Mouse (Mus musculus) cerebellum, adult 9-10 months (tissue): ENCODE data around the gene Pitpnm3.

Experiments
- DNase-seq: peaks from one replicate; pipeline ENCODE4 v3.0.0; 2022

Gene Pitpnm3

DNA sequence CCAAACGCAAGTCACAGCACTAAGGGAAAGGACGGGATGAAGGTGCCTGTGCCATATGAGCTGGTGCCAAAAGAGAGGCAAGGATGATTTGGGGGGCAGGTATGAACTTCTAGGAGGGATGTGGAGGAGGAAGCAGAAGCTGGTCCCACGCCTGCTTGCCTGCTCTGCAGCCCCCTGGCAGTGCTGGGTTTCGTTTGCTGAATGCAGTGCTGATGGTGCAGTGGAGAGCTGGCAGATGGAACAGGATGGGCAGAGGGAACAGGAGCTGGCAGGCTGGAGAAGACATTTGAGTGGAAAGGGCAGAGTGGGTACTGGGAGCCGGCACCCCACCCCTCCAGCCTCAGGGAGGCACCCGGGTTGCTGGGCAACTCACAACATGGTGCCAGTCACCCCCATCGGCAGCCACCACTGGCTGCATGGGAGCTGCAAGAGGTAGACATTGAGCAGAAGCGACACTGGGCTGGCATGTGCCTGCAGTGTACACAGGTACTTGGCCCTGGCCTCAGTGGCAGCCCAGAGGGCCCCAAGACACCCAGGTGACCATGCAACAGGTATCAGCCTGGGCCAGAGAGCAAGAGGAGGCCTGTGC is 86.3 kb downstream of the Pitpnm3 start:
- DNase-seq = no peak

DNA sequence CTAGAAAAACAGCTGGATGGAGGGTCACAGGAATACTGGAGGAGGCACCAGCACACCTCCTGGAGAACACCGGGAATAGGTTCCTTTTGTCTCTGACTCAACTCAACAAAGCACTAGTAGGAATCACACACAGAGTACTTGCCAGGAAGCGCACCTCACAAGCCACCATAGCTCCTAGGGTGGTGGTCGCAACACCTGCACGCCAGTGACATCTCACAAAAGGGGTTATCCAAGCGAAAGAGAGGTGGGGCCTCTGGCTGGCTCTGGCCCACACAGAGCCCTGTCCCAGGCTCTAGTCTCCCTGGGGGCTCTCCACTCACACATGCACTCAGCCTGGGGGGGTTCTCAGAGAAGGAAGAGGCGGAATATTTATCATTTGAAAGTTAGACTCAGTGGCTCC is 86.8 kb downstream of the Pitpnm3 start:
- no peak for DNase-seq

DNA sequence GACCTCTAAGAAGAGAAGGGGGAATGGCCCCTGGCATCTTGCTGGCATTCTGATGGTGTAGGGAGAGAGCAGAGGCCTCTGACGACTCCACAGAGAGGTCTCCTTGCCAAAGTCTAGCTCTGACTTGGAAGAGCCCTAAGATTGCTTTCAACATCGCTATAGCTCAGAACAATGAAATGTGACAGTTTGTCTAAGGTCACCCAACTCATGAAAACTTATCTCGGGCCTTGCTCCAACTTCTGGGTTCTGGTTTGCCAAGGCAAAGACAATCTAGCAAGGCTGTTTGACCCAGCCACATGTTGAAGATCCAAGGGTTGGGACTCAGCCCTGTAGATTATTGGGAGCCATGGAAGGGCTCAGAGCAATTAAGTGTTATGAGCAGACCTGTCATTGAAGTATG is 91.3 kb downstream of the Pitpnm3 start:
- no peak for DNase-seq

DNA sequence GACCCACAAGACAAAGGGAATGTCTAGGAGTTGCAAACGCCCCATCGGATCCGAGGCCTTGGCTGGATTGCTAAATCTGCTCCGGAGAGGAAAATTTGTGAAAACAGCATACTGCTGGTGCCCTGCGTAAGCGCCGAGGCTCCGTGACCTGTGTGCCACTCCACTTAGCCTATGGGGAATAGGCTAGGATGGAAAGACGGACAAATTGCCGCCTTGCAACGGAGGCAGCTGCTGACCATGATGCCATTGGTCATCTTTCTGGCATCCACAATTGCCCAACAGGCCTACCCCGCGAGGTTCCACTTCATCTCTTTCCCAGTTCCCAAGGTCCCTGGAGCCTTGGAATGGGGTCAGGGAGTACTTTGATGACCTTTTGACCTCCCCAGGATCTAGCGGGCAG is 92.9 kb downstream of the Pitpnm3 start:
- no peak for DNase-seq

DNA sequence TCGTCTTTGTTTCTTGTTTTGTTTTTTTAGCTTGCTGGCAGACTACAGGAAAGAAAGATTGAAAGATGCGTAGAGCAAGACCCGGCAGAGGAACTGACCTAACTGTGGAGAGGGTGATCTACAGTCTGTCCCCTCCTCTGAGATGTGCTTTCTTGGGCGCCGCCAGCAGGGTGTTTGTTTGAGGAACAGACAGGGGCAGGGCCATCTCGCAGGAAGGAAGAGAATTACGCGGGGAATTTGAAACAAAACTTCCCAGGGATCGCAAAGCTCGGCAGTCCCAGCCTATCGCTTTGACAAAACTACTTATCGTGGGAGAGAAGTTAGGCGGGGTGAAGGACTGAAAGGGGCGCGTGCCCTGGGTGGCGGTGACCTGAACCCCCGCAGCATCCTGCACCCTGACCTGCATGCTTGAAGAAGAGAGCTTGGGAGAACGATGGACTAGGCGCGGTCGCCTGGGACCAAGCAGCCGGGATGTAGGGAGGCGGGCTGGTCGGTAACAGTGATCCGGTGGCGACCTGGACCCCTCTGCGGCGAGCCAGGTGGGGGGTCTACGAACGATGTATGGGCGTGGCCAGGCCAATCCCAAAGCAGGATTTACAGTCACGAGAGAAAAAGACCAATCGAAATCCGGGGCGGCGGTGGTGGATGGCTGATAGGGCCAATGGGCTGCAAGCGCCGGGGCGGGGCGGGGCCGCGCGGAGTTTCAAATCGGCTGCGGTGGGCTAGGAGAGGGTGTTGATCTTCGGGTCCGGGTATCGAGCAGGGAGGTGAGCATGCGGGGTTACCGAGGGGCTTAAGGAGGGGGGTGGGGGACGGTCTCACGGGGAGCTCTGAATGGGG is 93.6 kb downstream of the Pitpnm3 start, which contains the start of gene Pimreg:
Pimreg (plus strand) TSS at position 265 of the 840 bp plus-strand sequence.
- peak; percentile 76 for DNase-seq

DNA sequence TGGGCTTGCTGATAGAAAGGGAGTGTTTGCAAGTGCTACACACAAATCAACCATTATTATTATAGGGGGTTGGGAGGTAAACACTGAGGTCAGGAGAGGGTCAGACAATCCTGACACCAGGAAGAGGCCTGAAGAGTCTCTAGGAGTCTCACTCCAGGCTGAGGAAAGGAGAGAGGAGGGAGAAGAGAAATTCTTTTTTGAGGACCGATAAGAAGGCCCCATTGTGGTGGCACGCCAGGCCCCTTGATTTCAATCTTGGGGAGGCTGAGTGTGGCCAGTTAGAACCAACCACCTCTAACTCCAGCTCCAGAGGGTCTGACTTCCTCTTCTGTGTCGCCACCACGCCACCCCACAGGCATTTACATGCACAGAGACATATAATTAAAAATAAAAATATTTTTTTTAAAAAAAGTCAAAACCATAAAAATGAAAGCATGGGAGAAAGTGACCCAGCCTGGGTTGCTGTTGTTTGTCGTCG is 94.2 kb downstream of the Pitpnm3 start:
- no peak for DNase-seq

DNA sequence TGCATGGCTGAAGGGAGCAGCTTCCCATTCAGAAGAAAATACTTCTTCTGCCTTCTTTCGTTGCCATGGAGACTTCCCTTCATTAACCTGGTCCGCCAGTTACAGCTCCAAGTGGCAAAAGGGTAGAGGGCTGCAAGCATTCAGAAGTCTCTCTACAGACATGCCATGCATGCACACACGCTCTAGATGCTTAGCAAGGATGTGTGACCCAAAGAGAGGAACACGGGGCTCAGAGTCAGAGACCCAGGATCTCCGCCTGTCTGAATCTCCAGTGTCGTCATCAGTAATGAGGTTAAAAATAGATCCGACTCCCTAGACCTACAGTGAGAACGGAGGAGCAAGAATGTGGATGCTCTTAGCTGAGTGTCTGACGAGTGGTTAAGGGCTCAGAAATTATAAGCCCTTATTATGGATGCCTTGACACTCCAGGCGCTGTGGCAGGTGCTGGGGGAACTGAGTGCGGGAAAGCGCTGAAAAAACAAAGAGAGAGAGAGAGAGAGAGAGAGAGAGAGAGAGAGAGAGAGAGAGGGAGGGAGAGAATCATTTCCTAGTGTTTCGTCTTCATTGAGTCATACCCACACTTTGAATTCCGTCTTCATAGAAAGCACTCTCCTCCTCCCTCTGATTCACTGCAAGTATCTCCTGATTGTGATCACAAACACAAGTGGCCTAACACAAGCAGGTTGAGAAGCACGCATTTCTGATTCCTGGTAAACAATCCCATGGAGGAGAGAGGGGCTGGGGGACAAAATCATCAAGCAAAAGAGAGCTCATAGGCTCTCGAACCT is 95.8 kb downstream of the Pitpnm3 start:
- no peak for DNase-seq

DNA sequence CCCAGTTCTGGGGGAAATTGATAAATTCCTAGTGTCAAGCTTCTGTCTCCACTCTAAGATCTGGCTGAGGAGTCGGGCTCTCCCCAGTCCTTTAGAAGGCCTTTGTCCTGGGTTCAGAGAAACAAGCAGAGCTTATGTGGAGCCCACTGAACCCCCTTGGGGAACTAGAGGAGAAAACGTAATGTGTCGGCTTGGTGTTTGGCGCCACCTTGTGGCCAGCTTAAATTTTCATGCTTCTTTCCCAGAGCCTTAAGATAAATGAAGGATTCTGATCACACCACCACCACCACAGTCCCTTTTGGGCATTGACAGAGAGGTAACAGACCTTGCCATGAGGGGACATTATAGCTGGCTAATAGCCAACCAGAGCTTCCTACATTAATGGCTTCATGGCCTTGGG is 97.6 kb downstream of the Pitpnm3 start:
- peak; percentile 75 for DNase-seq

DNA sequence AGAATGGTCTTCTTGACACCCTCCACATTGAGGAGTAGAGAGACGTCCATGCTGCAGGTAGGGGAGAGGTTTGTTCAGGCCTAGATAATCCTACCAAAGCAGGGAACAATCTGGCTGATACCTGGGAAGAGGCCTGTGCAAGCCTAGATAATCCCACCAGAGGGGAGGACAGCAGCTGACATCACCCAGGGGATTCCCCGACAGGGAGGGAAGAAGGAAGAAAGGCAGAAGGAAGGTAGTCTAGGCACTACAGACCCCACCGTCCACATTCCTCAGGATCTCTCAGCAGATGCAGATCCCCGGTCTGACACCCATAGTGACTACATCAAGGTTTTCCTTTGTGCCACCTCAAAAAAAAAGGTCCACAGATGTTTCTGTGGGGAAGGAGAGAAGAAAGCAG is 98.2 kb downstream of the Pitpnm3 start, which contains the start of gene Aipl1:
Aipl1 (minus strand) TSS at position 101 of the 400 bp plus-strand sequence.
- no peak for DNase-seq

DNA sequence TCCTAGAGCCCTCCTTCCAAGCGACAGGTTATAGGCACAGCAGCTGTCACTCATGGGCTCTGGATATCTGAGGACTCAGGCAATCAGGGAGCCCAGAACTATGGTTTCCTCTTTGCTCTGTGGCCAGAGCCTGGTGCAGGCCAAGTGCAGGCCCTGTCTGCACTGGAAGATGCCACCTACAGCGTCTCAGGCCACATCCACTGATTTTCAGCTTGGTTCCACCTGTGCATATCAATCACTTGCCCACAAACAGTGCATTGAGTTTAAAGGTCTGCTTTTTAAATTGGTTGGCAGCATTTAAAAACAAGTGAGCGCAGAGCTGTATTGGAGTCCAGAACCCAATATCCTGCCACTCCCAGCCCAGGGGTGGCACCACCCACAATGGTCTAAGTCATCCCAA is 103.0 kb downstream of the Pitpnm3 start:
- DNase-seq = no peak

DNA sequence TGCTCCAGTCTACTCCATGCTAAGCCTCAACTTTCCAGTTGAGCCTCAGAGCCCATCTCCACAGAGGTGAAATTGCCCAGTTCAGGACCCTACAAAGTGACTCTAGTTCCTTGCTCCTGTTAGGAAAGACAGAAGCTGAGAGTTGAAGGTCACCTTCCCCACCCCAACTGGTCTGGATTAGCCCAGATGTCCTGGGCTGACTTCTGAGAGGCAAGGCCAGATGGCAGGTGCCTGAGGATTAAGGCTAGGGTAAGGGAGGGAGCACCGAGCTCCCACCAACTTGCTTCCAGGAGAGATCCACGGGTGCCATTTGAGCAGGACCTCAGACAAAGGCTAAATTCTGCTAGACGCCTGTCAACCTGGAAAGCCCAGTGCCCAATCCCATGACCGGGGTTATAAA is 103.5 kb downstream of the Pitpnm3 start:
- no peak for DNase-seq

DNA sequence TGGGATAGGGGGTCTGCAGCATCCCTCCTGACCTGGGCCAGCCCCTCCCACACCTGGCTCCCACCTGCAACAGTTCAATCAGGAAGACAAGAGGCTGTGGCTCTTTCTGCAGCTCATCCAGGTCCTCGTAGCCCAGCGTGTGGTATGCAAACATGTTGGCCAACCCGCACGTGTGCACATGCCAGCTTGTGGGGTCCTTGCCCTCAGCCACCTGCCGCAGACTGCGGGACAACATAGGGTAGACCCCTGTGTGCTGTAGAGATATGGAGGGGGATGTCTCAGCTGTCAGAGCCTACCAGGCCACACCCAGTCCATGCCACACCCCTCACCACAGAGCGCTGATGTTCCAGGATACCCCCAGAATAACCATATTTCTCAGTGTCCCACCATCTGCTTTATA is 104.2 kb downstream of the Pitpnm3 start:
- no peak for DNase-seq

DNA sequence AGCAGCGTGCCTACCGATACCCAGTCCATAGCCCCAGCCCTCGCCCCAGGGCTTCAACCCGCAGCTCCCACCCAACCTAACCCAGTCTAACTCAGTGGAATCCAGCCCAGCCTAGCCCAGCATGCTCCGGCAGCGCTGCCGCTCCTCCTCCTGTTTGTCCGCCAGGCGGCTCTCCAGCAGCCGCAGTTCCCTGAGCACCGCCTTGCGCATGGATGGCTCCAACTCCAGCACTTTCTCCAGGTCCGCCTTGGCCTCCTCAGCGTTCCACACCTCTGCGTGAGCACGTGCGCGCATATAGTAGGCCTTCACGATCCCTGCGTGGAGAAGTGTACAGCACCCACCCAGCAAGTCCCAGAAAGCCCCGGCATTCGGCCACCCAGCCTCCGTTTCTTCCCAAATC is 106.4 kb downstream of the Pitpnm3 start:
- DNase-seq = no peak

DNA sequence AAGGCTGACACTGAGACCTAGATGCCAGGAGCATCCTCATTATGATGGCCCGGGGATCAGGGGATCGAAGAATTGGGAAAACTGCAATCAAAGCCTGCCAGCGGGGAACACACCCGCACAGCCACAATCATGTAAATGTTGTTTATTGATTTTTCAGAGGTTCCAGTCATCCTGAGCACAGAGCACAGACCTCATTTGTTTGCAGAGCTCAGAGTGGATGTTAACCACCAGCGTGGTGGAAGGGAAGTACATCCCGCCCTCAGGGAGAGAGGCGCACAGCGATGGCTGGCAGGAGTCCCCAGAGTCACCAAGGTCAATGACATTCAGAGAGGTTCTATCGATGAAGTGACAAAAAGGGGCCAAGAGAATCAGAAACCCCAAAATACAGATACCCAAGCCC is 107.7 kb downstream of the Pitpnm3 start:
- DNase-seq = no peak

DNA sequence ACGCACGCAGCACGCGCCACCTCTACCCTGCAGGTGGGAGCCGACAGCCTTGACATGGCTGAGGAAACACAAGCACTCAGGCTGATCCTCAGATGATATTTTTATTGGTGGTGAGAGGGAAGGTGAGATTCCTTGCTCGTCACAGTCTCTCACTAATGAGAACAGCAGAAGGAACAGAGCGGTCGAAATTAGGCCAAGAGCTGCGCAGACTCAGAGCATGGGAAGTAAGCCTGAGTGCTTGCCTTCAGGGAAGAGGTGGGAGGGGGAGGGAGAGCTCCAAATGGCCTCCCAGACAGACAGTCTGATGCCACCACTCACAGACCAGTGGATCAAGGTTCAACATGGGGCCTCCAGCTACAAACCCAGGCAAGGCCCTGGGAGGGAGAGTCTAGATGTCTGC is 109.1 kb downstream of the Pitpnm3 start:
- no peak for DNase-seq

DNA sequence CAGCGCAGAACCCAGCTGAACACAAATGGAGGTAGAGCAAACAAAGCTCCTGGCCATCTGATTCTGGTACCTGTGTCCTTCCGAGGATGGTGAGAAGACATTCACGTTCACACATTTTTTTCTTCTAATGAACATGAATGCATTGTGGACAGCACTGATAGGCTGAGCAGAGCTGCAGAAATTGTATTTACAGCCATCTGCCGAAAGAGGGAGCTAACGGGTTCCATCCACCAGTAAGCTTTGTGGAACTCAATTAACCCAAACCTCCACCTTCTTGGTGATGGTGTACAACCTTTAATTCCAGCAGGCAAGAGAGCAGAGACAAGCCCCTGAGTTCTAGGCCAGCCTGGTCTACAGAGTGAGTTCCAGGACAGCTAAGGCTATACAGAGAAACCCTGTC is 109.7 kb downstream of the Pitpnm3 start:
- DNase-seq = no peak

DNA sequence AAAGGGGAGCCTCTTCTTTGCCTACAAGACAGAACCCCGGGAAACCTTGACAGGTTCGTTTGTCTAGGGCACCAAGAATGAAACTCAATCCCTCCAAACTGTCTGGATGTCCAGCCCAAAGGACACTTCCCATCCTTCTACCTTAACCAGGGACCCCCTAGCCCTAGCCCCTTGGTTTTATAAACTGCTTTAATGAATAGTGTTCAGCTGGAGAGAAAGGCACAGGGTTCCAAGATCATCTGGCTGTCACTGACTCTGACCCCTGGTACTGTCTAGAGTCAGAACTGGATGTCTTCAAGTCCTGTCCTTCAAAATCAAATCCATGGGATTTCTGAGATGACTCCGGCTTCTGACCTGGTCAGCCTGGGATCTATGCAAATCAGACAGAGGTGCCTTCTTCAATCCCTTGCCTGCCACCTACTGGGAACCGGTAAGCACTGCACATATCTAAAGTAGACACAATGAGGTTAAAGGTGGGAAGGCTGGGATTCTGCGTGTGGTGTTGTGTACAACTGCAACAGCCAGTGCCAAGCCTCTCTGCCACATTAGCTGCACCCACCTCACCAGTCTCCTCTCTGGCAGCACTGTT is 111.3 kb downstream of the Pitpnm3 start:
- DNase-seq = peak; percentile 90

DNA sequence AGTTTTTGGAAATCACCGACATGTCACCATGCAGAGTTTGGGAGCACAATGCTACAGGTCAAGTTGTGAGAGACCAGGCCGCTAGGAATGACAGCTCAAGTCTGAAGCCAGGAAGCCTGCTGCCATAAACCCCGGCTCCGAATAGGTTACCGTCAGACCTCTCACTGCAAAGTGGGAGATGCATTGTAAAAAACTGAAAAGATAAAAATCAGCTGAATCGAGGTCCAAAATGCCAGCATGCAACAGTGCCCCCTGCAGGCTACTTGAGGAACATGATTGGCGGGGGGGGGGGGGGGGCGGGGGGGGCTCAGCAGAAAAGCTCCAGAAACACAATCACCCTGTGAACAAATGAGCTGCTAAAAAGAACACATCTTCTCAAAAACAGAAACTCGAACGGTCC is 112.0 kb downstream of the Pitpnm3 start:
- DNase-seq = no peak

DNA sequence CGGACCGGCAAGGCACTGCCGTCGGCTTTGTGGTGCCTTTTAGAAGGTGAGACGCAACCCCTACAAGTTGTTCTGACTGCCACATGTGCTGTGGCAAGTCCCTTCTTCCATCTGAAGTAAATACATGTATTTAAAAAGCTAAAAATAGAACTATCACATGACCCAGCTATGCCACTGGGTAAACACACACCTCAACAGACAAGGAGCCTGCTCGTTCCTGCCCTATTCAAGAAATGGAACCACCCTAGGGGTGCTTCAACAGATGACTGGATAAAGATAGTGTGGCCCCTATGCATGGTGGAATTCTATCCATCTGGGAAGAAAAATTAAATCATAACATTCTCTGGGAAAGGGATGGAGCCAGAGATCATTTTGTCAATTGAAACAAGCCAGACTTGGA is 112.8 kb downstream of the Pitpnm3 start:
- DNase-seq = no peak

DNA sequence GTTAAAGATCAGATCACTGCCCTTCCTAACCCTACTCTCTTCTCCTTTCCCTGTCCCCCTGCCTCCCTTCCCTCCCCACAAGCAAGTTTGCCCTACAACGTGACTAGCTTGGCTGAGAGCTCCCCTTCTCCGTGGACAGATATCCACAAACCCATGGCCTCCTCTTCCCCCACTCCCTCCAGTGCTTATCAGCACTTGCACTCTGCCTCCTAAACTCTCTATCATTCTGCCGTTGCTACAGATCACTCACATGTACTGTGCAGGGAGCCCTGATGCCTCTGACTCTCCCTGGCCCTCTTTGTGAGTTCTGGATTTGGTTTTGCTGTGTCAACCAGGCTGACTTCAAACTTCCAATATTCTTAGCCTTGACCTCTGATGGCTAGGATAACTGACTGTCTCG is 114.6 kb downstream of the Pitpnm3 start:
- no peak for DNase-seq

DNA sequence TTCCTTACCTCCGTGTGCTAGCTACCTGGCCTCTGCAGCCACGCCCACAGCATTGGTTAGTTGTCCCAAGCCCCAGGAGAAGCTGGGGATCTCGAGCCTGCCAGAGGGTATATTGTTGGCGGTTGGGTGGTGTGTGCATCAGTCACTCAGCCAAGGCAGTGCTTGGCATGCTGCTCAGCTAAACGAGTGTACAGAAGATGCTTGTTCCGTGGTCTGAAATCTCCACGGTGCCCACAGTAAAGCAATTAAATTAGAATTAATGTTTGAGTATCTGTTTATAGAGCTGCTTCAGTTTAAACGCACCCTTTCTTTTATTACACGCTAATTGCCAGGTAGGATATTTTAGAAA is 118.4 kb downstream of the Pitpnm3 start:
- no peak for DNase-seq

DNA sequence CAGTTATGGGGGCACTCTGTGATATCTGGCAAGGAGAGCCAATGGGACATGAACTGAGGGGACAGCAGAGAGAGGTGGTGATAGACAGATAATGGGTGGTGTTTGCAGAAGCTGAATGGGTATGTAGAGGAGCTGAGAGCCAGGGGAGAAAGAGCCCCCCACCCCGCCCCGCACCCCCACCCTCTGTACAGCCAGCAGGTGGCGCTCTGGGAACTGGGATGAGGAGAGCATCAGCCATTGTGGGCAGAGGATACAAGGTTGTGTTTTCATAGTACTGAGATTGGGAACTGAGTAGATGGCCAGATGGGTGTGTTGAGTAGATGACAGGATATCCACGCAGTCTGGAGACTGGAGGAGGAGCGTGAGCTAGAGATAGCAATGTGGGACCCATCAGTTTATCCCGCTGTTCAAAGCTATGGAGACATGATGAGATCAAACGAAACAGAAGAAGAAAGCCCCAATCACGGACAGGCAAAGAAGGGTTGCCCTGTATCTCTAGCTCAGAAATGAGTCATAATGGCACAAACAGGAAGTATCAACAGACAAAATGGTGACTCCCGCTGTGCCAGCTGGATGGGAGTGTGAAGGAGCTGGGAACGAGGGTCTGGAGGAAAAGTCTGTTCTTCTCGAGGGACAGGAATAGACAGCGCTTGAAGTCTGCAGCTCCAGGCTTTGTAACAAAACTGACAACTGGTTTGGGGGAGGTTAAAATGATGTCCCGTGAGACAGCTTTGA is 118.9 kb downstream of the Pitpnm3 start:
- DNase-seq = no peak

DNA sequence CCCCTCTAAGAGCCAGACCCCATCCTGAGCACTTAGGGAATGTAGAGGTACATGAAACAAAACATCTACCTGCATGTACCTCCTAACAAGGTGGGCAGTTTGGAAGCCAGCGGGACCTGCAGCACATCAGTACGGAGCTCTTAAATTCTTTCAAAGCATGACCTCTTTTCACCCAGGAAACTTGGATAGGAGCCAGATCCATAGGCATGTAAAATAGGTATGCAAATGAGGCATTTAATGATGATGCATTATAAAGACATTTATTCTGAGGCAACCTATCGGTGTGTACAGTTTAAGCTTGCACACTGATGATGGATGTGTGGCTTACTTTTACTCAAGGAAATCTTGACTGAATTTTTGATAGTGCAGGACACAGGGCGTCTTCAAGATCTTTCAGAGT is 120.9 kb downstream of the Pitpnm3 start:
- DNase-seq = no peak
